Mouse (Mus musculus): ENCODE measurements at regions not wholly inside any gene's neighbourhood (a gene's known extent, or its start where the extent isn't known, plus 50 kb on each side); places are given as distances from the start of the nearest gene placed in this dataset.

- TF ChIP-seq POLR2A (IDR thresholded peaks at IDR 0.05; ENCODE audit: borderline replicate concordance, low read depth, low read length) (no peak), CTCF (IDR thresholded peaks at IDR 0.05; ENCODE audit: low read depth, low read length) (no peak)
- Histone ChIP-seq H3K4me3 (ENCODE audit: insufficient read depth, low read length) (no peak overlapping the region), H3K27ac (ENCODE audit: insufficient read depth, low read depth, low read length) (no peak overlapping the region), H3K4me1 (ENCODE audit: control insufficient read depth, insufficient read depth, low read length) (peaks cover 12% of the 10 kb centered on the region)
Observed at GRCm38 (mm10) chr9:61306306-61306705, 65.9 kb upstream of the Tle3 start.

- no peak overlapping the region for H3K4me3 ChIP-seq (ENCODE audit: insufficient read depth, low read length)
- peaks cover 12% of the 10 kb centered on the region for H3K4me1 ChIP-seq (ENCODE audit: control insufficient read depth, insufficient read depth, low read length)
- no peak for TF ChIP-seq CTCF (IDR thresholded peaks at IDR 0.05; ENCODE audit: low read depth, low read length)
- TF ChIP-seq POLR2A (IDR thresholded peaks at IDR 0.05; ENCODE audit: borderline replicate concordance, low read depth, low read length), result no peak
- H3K27ac ChIP-seq (ENCODE audit: insufficient read depth, low read depth, low read length), result no peak overlapping the region
Observed at GRCm38 (mm10) chr9:61309096-61309495, 63.1 kb upstream of the Tle3 start.

GRCm38 (mm10) chr9:61309768-61310493, 62.2 kb upstream of the Tle3 start:
- H3K4me1 ChIP-seq (ENCODE audit: control insufficient read depth, insufficient read depth, low read length), result peaks cover 12% of the 10 kb centered on the region
- no peak overlapping the region for H3K4me3 ChIP-seq (ENCODE audit: insufficient read depth, low read length)
- no peak for TF ChIP-seq CTCF (IDR thresholded peaks at IDR 0.05; ENCODE audit: low read depth, low read length)
- no peak overlapping the region for H3K27ac ChIP-seq (ENCODE audit: insufficient read depth, low read depth, low read length)

GRCm38 (mm10) chr9:61310574-61310973, 61.6 kb upstream of the Tle3 start:
- Histone ChIP-seq H3K4me1 (ENCODE audit: control insufficient read depth, insufficient read depth, low read length) (peaks cover 12% of the 10 kb centered on the region), H3K27ac (ENCODE audit: insufficient read depth, low read depth, low read length) (no peak overlapping the region), H3K4me3 (ENCODE audit: insufficient read depth, low read length) (no peak overlapping the region)
- TF ChIP-seq CTCF (IDR thresholded peaks at IDR 0.05; ENCODE audit: low read depth, low read length) (no peak), POLR2A (IDR thresholded peaks at IDR 0.05; ENCODE audit: borderline replicate concordance, low read depth, low read length) (no peak)

GRCm38 (mm10) chr9:61311604-61312003, 60.6 kb upstream of the Tle3 start:
- H3K4me1 ChIP-seq (ENCODE audit: control insufficient read depth, insufficient read depth, low read length), result peaks cover 12% of the 10 kb centered on the region
- no peak overlapping the region for H3K27ac ChIP-seq (ENCODE audit: insufficient read depth, low read depth, low read length)
- H3K4me3 ChIP-seq (ENCODE audit: insufficient read depth, low read length), result no peak overlapping the region
- no peak for TF ChIP-seq POLR2A (IDR thresholded peaks at IDR 0.05; ENCODE audit: borderline replicate concordance, low read depth, low read length)
- TF ChIP-seq CTCF (IDR thresholded peaks at IDR 0.05; ENCODE audit: low read depth, low read length), result no peak

- Histone ChIP-seq H3K27ac (ENCODE audit: insufficient read depth, low read depth, low read length) (no peak overlapping the region), H3K4me1 (ENCODE audit: control insufficient read depth, insufficient read depth, low read length) (peaks cover 8% of the 10 kb centered on the region), H3K4me3 (ENCODE audit: insufficient read depth, low read length) (no peak overlapping the region)
- no peak for TF ChIP-seq CTCF (IDR thresholded peaks at IDR 0.05; ENCODE audit: low read depth, low read length)
- TF ChIP-seq POLR2A (IDR thresholded peaks at IDR 0.05; ENCODE audit: borderline replicate concordance, low read depth, low read length), result no peak
Observed at GRCm38 (mm10) chr9:61314630-61315179, 57.5 kb upstream of the Tle3 start.

GRCm38 (mm10) chr9:61315371-61316298, 56.5 kb upstream of the Tle3 start:
- Histone ChIP-seq H3K27ac (ENCODE audit: insufficient read depth, low read depth, low read length) (no peak overlapping the region), H3K4me1 (ENCODE audit: control insufficient read depth, insufficient read depth, low read length) (peaks cover under 1% of the 10 kb centered on the region; the same call in 1 of the 2 replicates), H3K4me3 (ENCODE audit: insufficient read depth, low read length) (no peak overlapping the region)
- TF ChIP-seq CTCF (IDR thresholded peaks at IDR 0.05; ENCODE audit: low read depth, low read length) (no peak), POLR2A (IDR thresholded peaks at IDR 0.05; ENCODE audit: borderline replicate concordance, low read depth, low read length) (no peak)

GRCm38 (mm10) chr9:61316442-61316841, 55.7 kb upstream of the Tle3 start:
- TF ChIP-seq POLR2A (IDR thresholded peaks at IDR 0.05; ENCODE audit: borderline replicate concordance, low read depth, low read length) (no peak), CTCF (IDR thresholded peaks at IDR 0.05; ENCODE audit: low read depth, low read length) (no peak)
- peaks cover under 1% of the 10 kb centered on the region; the same call in 1 of the 2 replicates for H3K4me1 ChIP-seq (ENCODE audit: control insufficient read depth, insufficient read depth, low read length)
- no peak overlapping the region for H3K27ac ChIP-seq (ENCODE audit: insufficient read depth, low read depth, low read length)
- H3K4me3 ChIP-seq (ENCODE audit: insufficient read depth, low read length), result no peak overlapping the region

GRCm38 (mm10) chr9:61319721-61320120, 52.4 kb upstream of the Tle3 start:
- peaks cover 21% of the 10 kb centered on the region for H3K4me1 ChIP-seq (ENCODE audit: control insufficient read depth, insufficient read depth, low read length)
- H3K27ac ChIP-seq (ENCODE audit: insufficient read depth, low read depth, low read length), result no peak overlapping the region
- TF ChIP-seq POLR2A (IDR thresholded peaks at IDR 0.05; ENCODE audit: borderline replicate concordance, low read depth, low read length) (no peak), CTCF (IDR thresholded peaks at IDR 0.05; ENCODE audit: low read depth, low read length) (no peak)
- no peak overlapping the region for H3K4me3 ChIP-seq (ENCODE audit: insufficient read depth, low read length)

- Histone ChIP-seq H3K4me1 (ENCODE audit: control insufficient read depth, insufficient read depth, low read length) (peaks cover 21% of the 10 kb centered on the region), H3K4me3 (ENCODE audit: insufficient read depth, low read length) (no peak overlapping the region), H3K27ac (ENCODE audit: insufficient read depth, low read depth, low read length) (no peak overlapping the region)
- TF ChIP-seq POLR2A (IDR thresholded peaks at IDR 0.05; ENCODE audit: borderline replicate concordance, low read depth, low read length), result no peak
- TF ChIP-seq CTCF (IDR thresholded peaks at IDR 0.05; ENCODE audit: low read depth, low read length), result no peak
Observed at GRCm38 (mm10) chr9:61321314-61321713, 50.9 kb upstream of the Tle3 start.

Data from bone marrow macrophage, adult 2 months (primary cell).